Mouse (Mus musculus) lung, adult 18-20 months (tissue): ENCODE results near the gene Hspa8.

Experiments
- DNase-seq, 2 experiments: peaks; one replicate each; pipeline ENCODE4 v3.0.0; 2022; ENCODE audit warnings: mixed read lengths in 2 of 2

Gene Hspa8

DNA sequence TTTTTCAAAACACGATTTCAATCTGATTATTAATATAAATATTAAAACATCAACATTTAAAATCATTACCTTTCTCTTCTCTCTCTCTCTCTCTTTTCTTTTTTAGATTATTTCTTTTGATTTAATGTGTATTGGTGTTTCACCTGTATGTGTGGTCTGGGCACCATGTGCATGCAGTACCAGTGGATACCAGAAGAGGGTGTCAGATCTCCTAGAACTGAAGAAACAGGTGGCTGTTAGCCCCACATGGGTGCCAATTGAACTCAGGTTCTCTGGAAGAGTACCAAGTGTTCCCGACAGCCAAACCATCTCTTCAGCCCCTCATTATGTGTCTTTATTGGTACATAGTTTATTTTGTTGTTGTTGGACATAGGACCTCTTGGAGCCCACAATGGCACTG, 11.1 kb downstream of the Hspa8 start:
- no peak for DNase-seq

DNA sequence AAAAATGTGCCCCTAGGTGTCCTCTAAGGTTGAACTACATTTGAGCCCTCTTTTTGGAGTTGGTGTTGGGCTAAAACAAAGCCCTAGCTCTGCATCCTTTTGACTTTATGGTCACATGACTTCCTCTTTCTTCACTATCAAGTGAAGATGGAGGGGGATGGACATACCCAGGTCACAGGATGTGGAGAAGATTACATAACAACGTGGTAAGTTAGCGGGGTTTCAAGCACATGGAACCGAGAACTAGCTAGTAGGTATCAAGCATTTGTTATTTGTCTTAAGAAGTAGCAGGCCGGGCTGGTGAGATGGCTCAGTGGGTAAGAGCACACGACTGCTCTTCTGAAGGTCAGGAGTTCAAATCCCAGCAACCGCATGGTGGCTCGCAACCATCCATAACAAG, 13.3 kb downstream of the Hspa8 start:
- DNase-seq = no peak

DNA sequence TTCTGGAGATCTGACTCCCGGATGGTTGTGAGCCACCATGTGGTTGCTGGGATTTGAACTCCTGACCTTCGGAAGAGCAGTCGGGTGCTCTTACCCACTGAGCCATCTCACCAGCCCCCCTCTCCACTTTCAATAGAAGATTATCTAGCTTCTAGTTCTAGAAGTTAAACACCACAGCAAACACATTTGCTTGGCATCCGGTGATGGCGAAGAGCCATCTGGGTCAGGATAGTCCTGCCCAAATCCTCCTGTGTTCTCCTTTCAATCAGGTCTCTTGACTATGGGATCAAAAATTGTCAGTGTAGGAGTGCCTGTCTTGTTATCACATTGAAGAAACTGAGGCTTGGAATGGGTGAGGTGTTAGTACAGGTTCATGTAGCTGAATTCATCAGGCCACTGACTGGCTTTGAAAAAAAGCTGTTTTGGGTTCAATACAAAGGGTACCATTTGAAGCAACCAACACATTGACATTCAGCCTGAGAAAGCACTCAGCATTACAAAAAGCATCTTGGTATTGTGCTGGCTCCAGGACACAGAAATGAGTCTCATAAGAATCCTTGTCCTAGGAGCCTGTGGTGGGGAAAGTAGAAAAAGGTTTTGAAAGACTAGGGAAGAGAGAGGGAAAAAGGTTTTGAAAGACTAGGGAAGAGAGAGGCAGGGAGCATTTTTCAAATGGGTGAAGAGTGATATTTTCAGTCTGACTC, 16.7 kb downstream of the Hspa8 start:
- DNase-seq = no peak

DNA sequence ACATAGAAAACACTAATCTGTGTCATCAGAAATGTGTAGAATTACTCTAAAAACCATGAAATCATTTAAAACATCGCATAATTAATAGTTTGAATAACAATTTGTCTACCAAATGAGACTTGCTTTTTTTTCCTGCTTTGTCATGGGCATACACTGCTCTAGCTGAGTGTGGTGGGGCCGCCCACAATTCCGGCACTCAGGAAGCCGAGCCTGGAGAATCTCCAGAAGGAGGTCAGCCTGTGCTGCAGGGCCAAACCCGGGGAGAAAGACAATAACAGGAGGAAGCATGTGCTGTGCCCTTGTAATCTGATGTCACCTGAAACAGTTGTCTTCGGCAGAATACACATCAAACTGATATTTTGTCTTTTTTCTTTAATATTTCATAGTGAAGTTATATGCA, 24.8 kb downstream of the Hspa8 start:
- no peak for DNase-seq

DNA sequence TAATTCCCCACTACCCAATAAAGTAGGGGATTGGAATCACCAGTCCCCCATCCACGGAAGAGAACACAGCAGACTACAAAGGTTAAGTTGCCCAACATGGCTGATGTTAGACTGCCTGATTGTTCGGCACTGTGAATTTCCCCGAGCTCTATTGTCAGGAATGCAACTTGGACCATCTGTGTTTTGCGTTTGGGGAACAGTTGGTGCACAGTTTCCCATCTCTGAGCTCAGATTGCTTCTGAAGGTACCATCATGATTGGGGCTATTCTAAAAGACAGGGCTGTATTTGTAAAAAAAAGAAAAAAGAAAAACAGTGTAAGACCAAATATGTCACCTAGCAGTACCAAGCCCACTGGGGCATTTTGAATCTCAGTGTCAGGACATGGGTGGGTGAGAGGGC, 26.6 kb downstream of the Hspa8 start:
- no peak for DNase-seq

DNA sequence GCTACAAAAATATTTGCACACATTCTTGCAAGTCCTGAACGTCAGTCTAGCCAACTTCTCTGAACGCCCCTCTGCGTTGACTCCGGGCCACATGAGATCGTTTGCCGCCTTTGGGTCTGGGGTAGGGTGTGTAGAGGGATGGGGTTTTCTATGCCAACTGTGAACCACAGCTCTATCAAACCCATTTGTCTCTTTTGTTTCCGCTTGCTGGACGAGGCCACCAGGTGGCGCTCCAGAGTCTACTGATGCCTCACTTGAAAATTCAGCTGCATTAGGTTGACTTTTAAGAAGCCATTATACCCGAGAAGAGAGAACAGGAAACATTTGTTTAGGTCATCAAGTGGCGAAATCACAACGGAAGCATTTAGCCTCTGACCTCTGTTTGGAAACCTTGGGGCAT, 33.8 kb downstream of the Hspa8 start:
- peak; percentile 44 to 63 for DNase-seq

DNA sequence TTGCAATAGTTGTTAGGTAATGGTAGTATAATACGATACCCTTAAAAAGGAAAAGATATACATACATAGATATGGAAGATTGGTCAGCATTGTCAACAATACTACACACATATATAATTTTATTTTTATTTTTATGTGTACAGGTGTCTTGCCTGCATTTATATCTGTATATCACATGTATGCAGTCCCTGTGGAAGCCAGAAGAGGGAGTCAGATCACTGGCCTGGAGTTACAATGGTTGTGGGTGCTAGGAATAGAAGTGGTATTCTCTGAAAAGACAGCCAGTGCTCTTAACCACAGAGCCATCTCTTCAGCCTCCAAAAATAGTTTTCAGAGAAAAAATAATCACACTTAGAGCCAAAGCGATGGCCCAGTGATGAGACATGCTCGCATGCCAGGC, 35.9 kb downstream of the Hspa8 start:
- no peak for DNase-seq

DNA sequence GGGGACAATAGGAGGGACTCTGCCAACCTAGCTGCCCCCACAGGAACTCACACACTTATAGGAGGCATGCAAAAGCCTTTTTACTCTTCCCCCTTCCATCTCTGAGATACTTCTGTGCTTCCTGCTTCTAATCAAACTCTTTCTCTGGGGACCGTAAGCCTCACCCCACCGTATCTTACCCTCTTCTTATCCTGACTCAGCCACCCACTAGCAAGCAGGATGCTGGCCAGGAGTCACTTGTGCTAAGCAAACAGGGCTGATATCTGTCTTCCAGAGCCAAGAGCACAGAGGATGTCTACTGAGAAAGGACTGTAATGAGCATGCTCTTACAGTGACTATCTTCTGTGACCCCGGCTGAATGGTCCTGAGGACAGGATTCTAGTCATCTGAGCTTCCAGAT, 38.9 kb downstream of the Hspa8 start:
- no peak for DNase-seq

DNA sequence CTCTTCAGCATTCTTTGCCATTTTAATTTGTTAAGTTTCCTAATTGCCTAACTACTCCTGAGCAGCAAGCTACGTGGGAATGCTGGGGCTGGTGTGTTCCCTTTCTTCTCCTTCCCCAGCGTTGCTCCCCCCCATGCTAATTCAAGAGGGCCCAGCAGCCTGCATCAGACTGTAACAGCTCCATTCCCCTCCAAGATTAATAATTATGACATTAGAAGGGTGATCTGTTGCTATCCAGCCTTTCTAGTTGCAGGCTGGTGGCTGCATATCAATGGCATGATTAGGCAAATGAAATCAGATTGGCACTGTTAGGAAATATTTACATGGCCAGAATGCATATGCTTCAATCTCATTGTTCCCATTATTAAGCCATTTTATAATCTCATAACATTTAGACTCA, 50.7 kb downstream of the Hspa8 start:
- DNase-seq = no peak

DNA sequence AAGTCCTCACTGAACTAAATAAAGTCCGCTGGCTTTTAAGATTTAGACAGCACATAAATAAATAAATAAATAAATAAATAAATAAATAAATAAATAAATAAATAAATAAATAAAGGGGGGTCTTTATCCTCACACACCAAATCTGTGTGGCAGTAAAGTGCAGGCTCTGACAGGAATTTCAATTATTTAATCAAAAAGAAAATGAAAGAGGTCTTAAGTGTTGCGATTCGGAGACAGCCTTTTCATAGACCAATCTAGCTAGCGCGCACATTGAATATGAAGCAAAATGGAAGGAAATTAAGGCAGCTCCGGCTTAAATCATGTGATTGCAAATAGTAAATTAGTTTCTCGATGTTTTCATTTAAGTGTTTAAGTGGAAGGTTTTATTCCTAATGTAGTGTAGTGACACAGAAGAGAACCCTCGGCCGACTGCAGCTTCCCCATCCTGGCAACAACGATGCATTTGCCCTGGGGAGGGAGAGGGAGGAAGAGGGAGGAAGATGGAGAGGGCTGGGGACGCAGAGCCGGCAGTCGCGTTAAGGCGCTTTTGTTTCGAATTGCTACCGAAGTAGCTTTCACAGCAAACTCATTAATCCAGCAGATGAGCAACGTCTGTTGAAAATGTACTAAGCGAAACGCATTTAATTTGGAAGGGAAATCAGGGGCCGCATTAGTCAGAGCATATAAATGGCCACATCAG, 57.8 kb downstream of the Hspa8 start:
- DNase-seq = no peak

DNA sequence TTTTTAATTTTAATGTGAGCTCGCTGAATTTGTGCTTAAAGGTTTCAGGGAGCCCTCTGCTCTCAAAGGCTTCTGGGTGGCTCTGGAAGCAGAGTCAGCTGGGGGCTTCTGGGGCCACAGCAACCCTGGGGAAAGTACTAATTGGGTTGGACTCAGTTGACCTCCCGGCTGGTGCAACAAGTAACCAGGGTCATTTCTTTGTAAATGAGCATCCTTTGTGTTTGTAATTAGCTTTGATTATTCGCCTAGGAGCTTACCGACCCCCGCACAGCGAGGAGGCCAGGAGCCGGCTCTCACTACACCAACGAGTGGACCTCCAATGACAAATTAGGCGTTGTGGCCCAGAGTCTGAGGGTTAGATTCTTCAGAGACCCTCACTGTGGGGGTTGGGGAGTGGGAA, 58.4 kb downstream of the Hspa8 start:
- DNase-seq = no peak
